Mouse (Mus musculus): Measurements from ENCODE around the gene Ifitm3.

GRCm38 (mm10) chr7:141039386-141040107 is 29.0 kb upstream of the Ifitm3 start:
- no peak for TF ChIP-seq CTCF (IDR thresholded peaks at IDR 0.05; ENCODE audit: insufficient read depth, low read length)
- TF ChIP-seq POLR2A (IDR thresholded peaks at IDR 0.05; ENCODE audit: borderline replicate concordance, extremely low read depth, low read depth, low read length), result no peak

All from lung, adult 2 months (tissue).